Mouse (Mus musculus): ENCODE measurements around the gene Hist1h1d.

GRCm38 (mm10) chr13:23532262-23533075 is 20.6 kb upstream of the Hist1h1d start:
- TF ChIP-seq CTCF (IDR thresholded peaks at IDR 0.05; ENCODE audit: low read depth) (no peak), EP300 (IDR thresholded peaks at IDR 0.05; ENCODE audit: low read depth) (no peak)
